Mouse (Mus musculus) skeletal muscle tissue, adult 2 months (tissue): ENCODE results near the gene Rrbp1.
A peak's percentile ranks its signal among the peaks of the same experiment; 100 is the strongest.

Experiments used
- DNase-seq: peaks from one replicate; pipeline ENCODE4 v3.0.0-alpha.2; 2012; ENCODE audit warnings: low read depth, low spot score

Rrbp1 gene

GRCm38 (mm10) chr2:144011080-144011551, at the start of gene Rrbp1:
Rrbp1 (minus strand) TSS chr2:144011263.
- DNase-seq: peak; percentile 99

DNA sequence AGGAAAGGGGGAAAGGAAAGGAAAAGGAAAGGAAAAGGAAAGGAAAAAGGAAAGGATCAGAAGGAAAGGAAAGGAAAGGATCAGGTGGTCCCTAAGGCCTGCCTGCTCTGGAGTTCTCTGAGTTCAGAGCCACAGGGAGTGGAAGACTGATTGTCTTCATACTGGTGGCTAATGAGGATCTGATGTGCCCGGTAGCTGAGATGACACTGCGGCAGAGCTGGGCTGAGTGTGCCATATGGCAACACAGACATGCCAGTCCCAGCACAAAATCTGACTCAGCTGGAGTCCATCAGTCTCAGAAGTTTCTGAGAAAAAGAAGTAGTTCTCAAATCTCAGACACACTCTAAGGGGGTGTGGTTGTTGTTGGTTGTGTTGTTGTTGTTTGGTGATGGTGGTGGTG, 46.7 kb upstream of the Rrbp1 start:
- no peak for DNase-seq

DNA sequence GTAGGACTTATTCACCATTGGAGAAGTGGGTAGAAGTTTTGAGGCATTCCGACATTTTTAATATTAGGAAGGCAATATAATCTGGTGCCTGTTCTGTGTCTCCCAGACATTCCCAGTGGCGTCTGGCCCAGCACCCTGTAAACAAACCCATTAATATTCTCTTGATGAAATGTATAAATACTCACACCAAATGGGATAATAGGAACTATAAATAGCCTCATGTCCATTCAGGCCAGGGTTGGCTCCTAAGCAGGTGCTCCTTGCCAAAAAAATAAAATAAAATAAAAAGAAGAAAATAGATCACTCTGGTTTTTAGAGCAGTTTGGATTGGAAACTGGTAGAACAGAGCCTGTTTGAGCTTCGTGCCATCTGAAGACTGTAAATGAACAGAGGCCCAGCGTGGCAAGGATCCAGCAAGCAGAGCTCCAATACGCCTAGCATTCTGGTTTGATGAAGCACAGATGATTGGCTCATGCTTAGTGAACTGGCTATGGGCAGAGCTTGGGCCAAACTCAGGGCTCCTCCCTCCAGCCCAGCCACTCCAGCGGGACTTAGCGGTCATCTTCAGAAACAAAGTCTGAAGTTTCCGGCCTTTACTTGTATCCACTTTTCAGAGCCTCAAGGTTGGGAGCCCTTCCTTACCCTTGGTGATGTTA, 41.5 kb upstream of the Rrbp1 start:
- DNase-seq: peak; percentile 73

- no peak for DNase-seq
Measured at GRCm38 (mm10) chr2:144050861-144051260, 39.8 kb upstream of the Rrbp1 start.

DNA sequence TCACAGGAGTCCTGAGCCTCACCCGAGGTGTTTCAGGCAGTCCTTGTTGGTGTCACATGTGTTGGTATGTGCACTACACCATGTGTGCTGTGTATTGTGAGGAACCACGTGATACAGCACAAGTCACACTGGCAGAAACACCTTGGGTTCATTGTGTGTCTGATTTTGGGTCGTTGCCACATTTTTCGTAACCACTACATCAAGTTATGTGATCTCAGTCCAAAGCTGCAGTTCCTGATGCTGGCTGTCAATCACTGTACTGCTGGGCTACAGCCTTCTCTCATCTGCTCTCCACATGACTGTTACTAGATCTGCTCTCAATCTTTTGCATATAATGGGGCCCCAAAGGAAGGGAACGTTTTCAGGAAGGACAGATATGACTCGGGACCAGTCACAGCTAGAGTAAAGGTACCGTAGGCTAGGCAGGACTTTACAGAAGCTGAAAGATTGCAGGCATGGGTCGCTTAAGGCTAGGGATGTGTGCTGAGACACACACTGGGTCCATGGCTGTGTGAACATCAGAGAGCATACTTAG, 39.1 kb upstream of the Rrbp1 start:
- DNase-seq: no peak

GRCm38 (mm10) chr2:144046916-144047315, 35.9 kb upstream of the Rrbp1 start:
- DNase-seq: no peak

- no peak for DNase-seq
Measured at GRCm38 (mm10) chr2:144045756-144046560, 34.9 kb upstream of the Rrbp1 start.

DNA sequence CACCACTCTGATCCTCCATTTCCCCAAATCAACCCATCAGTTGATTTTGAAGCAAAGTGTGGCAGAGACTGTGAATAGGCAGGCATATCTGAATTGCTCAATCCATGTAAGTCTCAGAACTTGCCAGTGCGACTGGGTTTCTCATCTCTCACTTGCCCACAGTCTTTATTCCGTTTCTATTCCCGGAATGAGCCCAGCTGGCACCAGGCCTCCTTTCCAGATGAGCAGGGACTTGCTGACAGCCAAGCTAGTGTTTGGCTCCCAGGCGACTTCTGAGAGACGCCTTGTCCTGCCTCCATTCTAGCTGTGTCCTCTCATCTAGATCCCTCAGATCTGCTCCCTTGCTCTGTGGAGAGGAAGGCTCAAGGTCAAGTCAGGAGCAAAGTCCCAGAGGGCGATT, 33.7 kb upstream of the Rrbp1 start:
- DNase-seq: peak; percentile 52

GRCm38 (mm10) chr2:144032664-144033063, 21.6 kb upstream of the Rrbp1 start, which contains the start of gene Banf2:
Banf2 (plus strand) TSS chr2:144033059.
- DNase-seq: no peak

DNA sequence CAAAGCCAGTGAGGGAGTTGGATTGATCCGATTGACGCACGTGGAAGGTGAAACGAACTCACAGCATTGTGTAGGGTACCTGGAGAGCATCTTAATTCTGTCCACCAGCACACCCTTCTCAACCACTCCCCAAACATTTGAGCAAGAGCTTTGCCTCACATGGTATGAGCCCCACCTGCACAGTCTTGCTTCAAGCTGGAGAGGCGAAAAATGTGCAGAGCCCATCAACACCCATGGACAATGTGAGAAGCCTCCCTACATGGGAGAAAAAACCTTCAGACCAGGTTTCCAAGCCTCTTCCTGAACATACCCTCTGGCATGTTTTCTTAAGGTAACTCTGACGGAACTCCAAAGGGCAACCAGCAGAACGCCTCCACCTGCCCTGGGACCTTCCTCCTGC, 19.7 kb upstream of the Rrbp1 start:
- no peak for DNase-seq

GRCm38 (mm10) chr2:144026456-144026855, 15.4 kb upstream of the Rrbp1 start:
- DNase-seq: no peak

DNA sequence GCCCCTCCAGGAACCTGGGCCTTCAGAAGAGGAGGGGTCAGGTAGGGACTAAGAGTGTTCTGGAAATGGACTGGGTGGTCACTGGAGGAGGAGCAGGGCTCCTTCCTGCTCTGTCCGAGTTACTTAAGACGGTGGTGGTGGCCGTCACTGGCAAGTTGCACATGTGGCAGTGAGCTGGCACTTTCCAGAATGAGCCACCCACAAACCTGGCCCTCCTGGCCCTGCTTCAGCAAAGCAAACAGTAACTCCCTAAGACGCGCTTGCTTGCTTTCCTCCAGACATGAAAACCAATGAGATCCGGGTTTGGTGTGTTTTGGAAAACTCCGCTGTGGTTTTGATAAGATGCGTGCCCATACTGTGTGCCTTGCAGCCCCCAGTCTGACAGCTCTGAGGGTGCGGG, 14.3 kb upstream of the Rrbp1 start:
- no peak for DNase-seq

GRCm38 (mm10) chr2:144022441-144022840, 11.4 kb upstream of the Rrbp1 start:
- no peak for DNase-seq

GRCm38 (mm10) chr2:144019971-144020370, 8.9 kb upstream of the Rrbp1 start:
- DNase-seq: no peak

GRCm38 (mm10) chr2:144015861-144016260, 4.8 kb upstream of the Rrbp1 start:
- DNase-seq: no peak

DNA sequence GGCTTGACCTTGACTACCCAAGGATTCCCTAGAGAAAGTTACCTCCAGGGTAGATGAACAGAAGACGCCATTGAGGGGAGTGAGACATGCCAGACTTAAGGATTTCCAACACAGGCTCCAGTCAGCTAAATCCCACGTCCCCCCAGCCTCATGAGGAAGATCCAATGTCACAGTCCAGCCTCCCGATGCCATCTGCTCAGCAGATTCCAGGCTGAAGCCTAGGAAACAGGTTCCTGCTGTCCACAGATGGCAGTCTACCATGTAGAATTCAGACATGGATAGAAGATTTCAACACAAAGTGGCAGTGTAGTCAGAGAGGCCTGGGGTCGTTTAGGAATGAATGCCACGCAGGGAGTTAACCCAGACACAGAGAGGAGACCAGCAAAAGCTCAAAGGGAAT, 3.4 kb upstream of the Rrbp1 start:
- DNase-seq: no peak

DNA sequence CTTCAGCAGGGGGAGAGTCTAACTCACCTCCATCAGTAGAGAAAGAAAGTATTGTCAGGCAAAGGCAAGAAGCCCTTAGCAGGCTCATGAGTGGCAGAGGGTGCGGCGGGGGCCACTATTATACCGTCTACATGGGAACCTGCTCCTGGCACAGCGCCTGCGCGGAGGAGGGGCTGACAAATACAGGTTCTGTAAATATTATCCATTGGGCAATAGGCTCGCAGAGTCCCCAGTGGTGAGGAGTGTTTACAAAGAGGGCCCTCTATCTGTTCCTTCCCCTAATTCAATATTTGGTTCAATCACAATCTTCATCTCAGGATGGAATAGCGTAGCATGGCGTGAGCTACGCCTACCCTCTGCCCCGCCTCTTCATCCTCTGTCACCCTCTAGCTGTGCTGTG, 3.0 kb upstream of the Rrbp1 start:
- no peak for DNase-seq

GRCm38 (mm10) chr2:144010282-144011044, 600 bp downstream of the Rrbp1 start:
- peak; percentile 64 for DNase-seq

GRCm38 (mm10) chr2:144009551-144010281, 1.3 kb downstream of the Rrbp1 start:
- DNase-seq: peak; percentile 63

- peak; percentile 13 for DNase-seq
Measured at GRCm38 (mm10) chr2:144009081-144009480, 2.0 kb downstream of the Rrbp1 start.

- DNase-seq: no peak
Measured at GRCm38 (mm10) chr2:144007211-144007610, 3.9 kb downstream of the Rrbp1 start.
